Mouse (Mus musculus) cerebellum, postnatal 4 days (tissue): ENCODE measurements around the gene Dpm1.

Source experiments
- DNase-seq, 2 experiments: peaks; one replicate each; pipeline ENCODE4 v3.0.0; 2022; ENCODE audit warnings: low spot score in 2 of 2, mixed read lengths in 1 of 2

Dpm1 gene

GRCm38 (mm10) chr2:168230026-168230728, at the start of gene Dpm1, which contains the start of the genes Gm20716 and Mocs3:
Dpm1 (minus strand) TSS chr2:168230591.
Gm20716 (minus strand) TSS chr2:168230364.
Mocs3 (plus strand) TSS chr2:168230622.
- DNase-seq: peak; percentile 66 to 80

GRCm38 (mm10) chr2:168274374-168274935, 44.1 kb upstream of the Dpm1 start:
- DNase-seq: peak; percentile 74 to 78

GRCm38 (mm10) chr2:168273387-168273786, 43.0 kb upstream of the Dpm1 start:
- no peak for DNase-seq

GRCm38 (mm10) chr2:168268033-168268432, 37.6 kb upstream of the Dpm1 start:
- DNase-seq: peak in 1 of 2 experiments; percentile 38

- DNase-seq: no peak
Measured at GRCm38 (mm10) chr2:168260900-168261299, 30.5 kb upstream of the Dpm1 start.

- no peak for DNase-seq
Measured at GRCm38 (mm10) chr2:168260124-168260523, 29.7 kb upstream of the Dpm1 start.

GRCm38 (mm10) chr2:168259046-168259445, 28.7 kb upstream of the Dpm1 start:
- DNase-seq: no peak

GRCm38 (mm10) chr2:168257188-168257587, 26.8 kb upstream of the Dpm1 start:
- DNase-seq: no peak

- DNase-seq: no peak
Measured at GRCm38 (mm10) chr2:168256506-168256905, 26.1 kb upstream of the Dpm1 start.

- DNase-seq: no peak
Measured at GRCm38 (mm10) chr2:168253822-168254221, 23.4 kb upstream of the Dpm1 start.

- DNase-seq: peak in 1 of 2 experiments; percentile 40
Measured at GRCm38 (mm10) chr2:168252639-168253292, 22.4 kb upstream of the Dpm1 start.

- DNase-seq: peak; percentile 81 to 94
Measured at GRCm38 (mm10) chr2:168250270-168250669, 19.9 kb upstream of the Dpm1 start.

- peak in 1 of 2 experiments; percentile 60 for DNase-seq
Measured at GRCm38 (mm10) chr2:168248856-168249245, 18.5 kb upstream of the Dpm1 start.

GRCm38 (mm10) chr2:168248167-168248855, 17.9 kb upstream of the Dpm1 start:
- DNase-seq: peak in 1 of 2 experiments; percentile 57

- no peak for DNase-seq
Measured at GRCm38 (mm10) chr2:168245571-168245970, 15.2 kb upstream of the Dpm1 start.

- no peak for DNase-seq
Measured at GRCm38 (mm10) chr2:168243278-168243677, 12.9 kb upstream of the Dpm1 start.

- DNase-seq: no peak
Measured at GRCm38 (mm10) chr2:168242841-168243240, 12.4 kb upstream of the Dpm1 start.

- no peak for DNase-seq
Measured at GRCm38 (mm10) chr2:168238335-168238734, 7.9 kb upstream of the Dpm1 start.

GRCm38 (mm10) chr2:168233286-168233685, 2.9 kb upstream of the Dpm1 start:
- no peak for DNase-seq

GRCm38 (mm10) chr2:168231471-168231829, 1.1 kb upstream of the Dpm1 start:
- no peak for DNase-seq

- peak in 1 of 2 experiments; percentile 26 for DNase-seq
Measured at GRCm38 (mm10) chr2:168230773-168231470, 531 bp upstream of the Dpm1 start.
